Mouse (Mus musculus) limb, embryonic 13.5 days (tissue): ENCODE measurements around the gene Rps21. TPM values are rescaled to one million over a fixed set of nuclear protein-coding genes. Genes with fewer than 3 reads are reported as not detected.

ENCODE experiments used
- ATAC-seq: fragments of 200-750 bp; cut with Nextera tagmentation; 2 replicates; pipeline ENCODE4 v1.8.0; 2017; ENCODE audit warnings: low read depth, moderate number of reproducible peaks, moderate TSS enrichment; ENCODE audit not compliant: low FRiP score
- H3K27ac ChIP-seq: fragments of 300-500 bp; sonication (generic); 2 replicates; pipeline ENCODE4 v1.5.1; 2015; ENCODE audit warnings: inconsistent platforms, mild to moderate bottlenecking, moderate library complexity
- H3K27me3 ChIP-seq: fragments of 300-500 bp; sonication (generic); 2 replicates; pipeline ENCODE4 v1.6.1; 2015; ENCODE audit warnings: mild to moderate bottlenecking, inconsistent platforms
- H3K36me3 ChIP-seq: fragments of 300-500 bp; sonication (generic); 2 replicates; pipeline ENCODE4 v1.6.1; 2015; ENCODE audit warnings: inconsistent platforms, mild to moderate bottlenecking, moderate library complexity
- H3K4me1 ChIP-seq: fragments of 300-500 bp; sonication (generic); 2 replicates; pipeline ENCODE4 v1.6.1; 2015; ENCODE audit warnings: inconsistent platforms
- H3K4me2 ChIP-seq: fragments of 300-500 bp; sonication (generic); replicated peaks from 2 replicates; pipeline ENCODE4 v1.6.1; 2015; ENCODE audit warnings: inconsistent platforms, mild to moderate bottlenecking, moderate library complexity
- H3K4me3 ChIP-seq: fragments of 300-500 bp; sonication (generic); 2 replicates; pipeline ENCODE4 v1.5.1; 2015; ENCODE audit warnings: moderate library complexity, mild to moderate bottlenecking, inconsistent platforms
- H3K9ac ChIP-seq: fragments of 300-500 bp; sonication (generic); 2 replicates; pipeline ENCODE4 v1.6.1; 2015; ENCODE audit warnings: mild to moderate bottlenecking, inconsistent platforms
- H3K9me3 ChIP-seq: fragments of 300-500 bp; sonication (generic); 2 replicates; pipeline ENCODE4 v1.6.1; 2016; ENCODE audit warnings: inconsistent platforms
- WGBS: fragments of 180-500 bp; shearing (Covaris S2); methylation state at CpG from one replicate; pipeline ENCODE4 v1.1.7; 2015; 5-methylcytosine and 5-hydroxymethylcytosine counted together
- polyA plus RNA-seq: library from polyadenylated mRNA; unstranded; fragments of >200 nt; fragmentation: Nextera tagmentation; extraction: Ambion mirVana; gene quantifications from 2 replicates; pipeline ENCODE4 v1.2.1, GENCODE M21; 2015

Rps21 gene
- polyA plus RNA-seq, 1 experiment from 2014 or later = 572 TPM

- Histone ChIP-seq H3K9ac (peak overlapping the region; percentile 13; the same call in 1 of the 2 replicates), H3K4me1 (peaks cover 38% of the 10 kb centered on the region), H3K4me2 (0 out of 2 replicates have a peak overlapping the region, but pooled peaks have one; percentile 5), H3K4me3 (no peak overlapping the region), H3K27me3 (peaks cover 27% of the 10 kb centered on the region), H3K27ac (no peak overlapping the region), H3K36me3 (no peaks in the 10 kb centered on the region), H3K9me3 (no peaks in the 10 kb centered on the region)
- ATAC-seq = no peak
- WGBS = 70% methylated on average over 9 of the region's 9 CpGs
Observed at GRCm38 (mm10) chr2:180220165-180220564, 37.0 kb upstream of the Rps21 start.

- peaks cover 36% of the 10 kb centered on the region for H3K27me3 ChIP-seq
- no peak overlapping the region for H3K27ac ChIP-seq
- H3K9me3 ChIP-seq = no peaks in the 10 kb centered on the region
- no peaks in the 10 kb centered on the region for H3K36me3 ChIP-seq
- H3K4me3 ChIP-seq = no peak overlapping the region
- no peak for ATAC-seq
- H3K9ac ChIP-seq = no peak overlapping the region
- H3K4me1 ChIP-seq = peaks cover 39% of the 10 kb centered on the region
- H3K4me2 ChIP-seq = no peak overlapping the region
- 94% methylated on average over 9 of the region's 9 CpGs for WGBS
Observed at GRCm38 (mm10) chr2:180221051-180221450, 36.1 kb upstream of the Rps21 start.

DNA sequence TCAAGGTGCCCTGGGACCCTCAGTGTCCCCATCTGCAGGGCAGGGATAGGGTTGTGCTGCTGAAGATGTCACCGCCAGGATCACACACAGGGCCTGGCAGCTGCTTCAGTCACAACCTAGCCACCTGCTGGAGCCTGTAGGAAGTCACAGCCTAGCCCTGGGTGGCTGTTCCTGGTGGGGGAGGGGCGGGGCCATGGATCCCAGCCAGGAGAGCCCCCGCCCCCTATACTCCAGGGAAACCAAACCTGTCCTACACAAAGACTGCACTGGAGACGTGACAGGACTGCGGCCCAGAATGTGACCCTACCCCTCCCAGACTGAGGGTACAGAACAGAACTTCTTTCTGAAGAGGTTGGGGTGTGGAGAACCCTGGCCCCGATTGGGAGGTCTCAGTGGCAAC is 34.9 kb upstream of the Rps21 start:
- H3K4me3 ChIP-seq = no peak overlapping the region
- H3K9ac ChIP-seq = no peak overlapping the region
- no peak for ATAC-seq
- H3K27ac ChIP-seq = no peak overlapping the region
- WGBS = 12% methylated on average over 6 of the region's 6 CpGs
- no peaks in the 10 kb centered on the region for H3K36me3 ChIP-seq
- H3K27me3 ChIP-seq = peaks cover 47% of the 10 kb centered on the region
- no peaks in the 10 kb centered on the region for H3K9me3 ChIP-seq
- H3K4me1 ChIP-seq = peaks cover 50% of the 10 kb centered on the region
- H3K4me2 ChIP-seq = peak overlapping the region; percentile 98

GRCm38 (mm10) chr2:180224647-180225043 is 32.5 kb upstream of the Rps21 start:
- ATAC-seq = no peak
- Histone ChIP-seq H3K4me3 (peak overlapping the region; percentile 67), H3K27ac (no peak overlapping the region), H3K4me2 (peak overlapping the region; percentile 98), H3K27me3 (peaks cover 51% of the 10 kb centered on the region), H3K9me3 (no peaks in the 10 kb centered on the region), H3K36me3 (no peaks in the 10 kb centered on the region), H3K9ac (peak overlapping the region; percentile 67), H3K4me1 (peaks cover 64% of the 10 kb centered on the region)
- WGBS = 1% methylated on average over 10 of the region's 13 CpGs

GRCm38 (mm10) chr2:180225044-180225761 is 32.0 kb upstream of the Rps21 start:
- H3K27me3 ChIP-seq = peaks cover 51% of the 10 kb centered on the region
- no peaks in the 10 kb centered on the region for H3K9me3 ChIP-seq
- H3K4me2 ChIP-seq = peak overlapping the region; percentile 98
- no peaks in the 10 kb centered on the region for H3K36me3 ChIP-seq
- H3K27ac ChIP-seq = no peak overlapping the region; the same call in 1 of the 2 replicates
- H3K4me1 ChIP-seq = peaks cover 60% of the 10 kb centered on the region
- peak overlapping the region; percentile 67 for H3K9ac ChIP-seq
- peak overlapping the region; percentile 67 for H3K4me3 ChIP-seq
- under 1% methylated on average over 51 of the region's 55 CpGs for WGBS
- no peak; the same call in 1 of the 2 replicates for ATAC-seq

DNA sequence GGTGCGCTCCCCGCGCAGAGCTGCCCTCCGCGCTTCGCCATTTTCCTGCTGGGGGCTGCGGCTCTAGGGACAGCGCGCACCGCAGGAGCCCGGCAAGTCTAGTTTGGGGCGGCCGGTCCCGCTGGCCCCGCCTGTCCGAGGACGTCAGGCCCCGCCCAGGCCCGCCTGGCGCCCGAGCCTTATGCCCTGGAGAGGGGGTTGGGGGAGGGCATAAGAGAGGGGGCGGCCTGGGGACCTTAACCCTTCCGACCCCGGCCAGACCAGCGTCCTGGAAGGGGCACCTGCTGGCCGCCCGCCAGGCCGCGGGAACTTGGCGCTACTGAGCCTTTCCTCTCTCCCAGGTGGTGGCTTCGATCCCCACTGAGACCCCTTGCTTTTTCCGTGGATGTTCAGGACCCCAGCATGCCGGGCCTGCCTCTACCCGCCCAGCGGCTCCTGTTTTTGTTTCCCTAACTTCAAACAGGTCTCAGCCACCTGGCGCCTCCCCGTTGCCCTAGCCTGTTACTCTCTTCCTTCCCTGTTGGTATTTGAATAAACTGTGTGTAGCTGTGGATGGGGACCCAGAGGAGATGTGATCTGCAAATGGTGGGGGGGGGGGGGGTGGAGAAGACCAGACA is 31.3 kb upstream of the Rps21 start, which contains the start of gene Lama5:
Gene Lama5 (minus strand): TSS at position 98 of the 617 bp plus-strand sequence.
- Histone ChIP-seq H3K9ac (peak within 1 kb of the TSS; percentile 67), H3K4me3 (peak within 1 kb of the TSS; percentile 67), H3K36me3 (no peaks in the 10 kb centered on the region), H3K4me2 (peak within 1 kb of the TSS; percentile 98), H3K27ac (no peak within 1 kb of the TSS; the same call in 1 of the 2 replicates), H3K4me1 (peaks cover 58% of the 10 kb centered on the region), H3K27me3 (peaks cover 51% of the 10 kb centered on the region), H3K9me3 (no peaks in the 10 kb centered on the region)
- WGBS = under 1% methylated on average over 35 of the region's 37 CpGs
- peak; percentile 49 for ATAC-seq

- peaks cover 51% of the 10 kb centered on the region for H3K4me1 ChIP-seq
- H3K4me3 ChIP-seq = peak overlapping the region; percentile 18
- no peaks in the 10 kb centered on the region for H3K36me3 ChIP-seq
- peak overlapping the region; percentile 55 for H3K4me2 ChIP-seq
- H3K9me3 ChIP-seq = no peaks in the 10 kb centered on the region
- no peak overlapping the region for H3K9ac ChIP-seq
- 1% methylated on average over 21 of the region's 21 CpGs for WGBS
- peaks cover 51% of the 10 kb centered on the region for H3K27me3 ChIP-seq
- ATAC-seq = peak; percentile 66
- 0 out of 2 replicates have a peak overlapping the region, but pooled peaks have one; percentile 15 for H3K27ac ChIP-seq
Observed at GRCm38 (mm10) chr2:180227262-180228059, 29.7 kb upstream of the Rps21 start.

DNA sequence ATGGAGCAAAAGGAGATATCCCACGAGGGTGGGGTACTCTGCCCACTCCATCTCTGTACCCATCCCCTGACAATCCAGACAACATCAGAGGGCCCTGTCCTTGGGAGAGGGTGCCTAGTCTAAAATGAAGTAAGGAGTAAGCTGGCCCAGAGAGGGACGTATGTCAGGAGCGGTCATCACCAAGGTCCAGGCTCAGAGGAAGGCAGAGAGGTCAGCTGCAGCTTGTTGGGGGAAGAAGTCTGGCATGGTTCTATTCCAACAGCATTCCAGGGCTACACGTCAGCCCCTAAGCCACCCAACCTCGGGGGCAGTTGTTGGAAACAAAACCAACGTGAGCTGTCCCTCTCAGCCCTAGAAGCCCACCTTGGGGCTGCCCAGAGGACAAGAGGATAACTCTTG is 29.1 kb upstream of the Rps21 start:
- H3K9ac ChIP-seq = no peak overlapping the region
- H3K4me2 ChIP-seq = peak overlapping the region; percentile 55
- H3K9me3 ChIP-seq = no peaks in the 10 kb centered on the region
- peaks cover 45% of the 10 kb centered on the region for H3K4me1 ChIP-seq
- WGBS = 43% methylated on average over 6 of the region's 6 CpGs
- no peak overlapping the region for H3K27ac ChIP-seq
- H3K27me3 ChIP-seq = peaks cover 45% of the 10 kb centered on the region
- H3K36me3 ChIP-seq = no peaks in the 10 kb centered on the region
- no peak overlapping the region for H3K4me3 ChIP-seq
- ATAC-seq = no peak

GRCm38 (mm10) chr2:180228592-180228991 is 28.6 kb upstream of the Rps21 start:
- no peaks in the 10 kb centered on the region for H3K9me3 ChIP-seq
- 61% methylated on average over 7 of the region's 7 CpGs for WGBS
- H3K4me2 ChIP-seq = no peak overlapping the region
- H3K4me1 ChIP-seq = peaks cover 44% of the 10 kb centered on the region
- H3K9ac ChIP-seq = no peak overlapping the region; the same call in 1 of the 2 replicates
- peaks cover 40% of the 10 kb centered on the region for H3K27me3 ChIP-seq
- ATAC-seq = no peak
- H3K36me3 ChIP-seq = no peaks in the 10 kb centered on the region
- no peak overlapping the region for H3K4me3 ChIP-seq
- H3K27ac ChIP-seq = no peak overlapping the region; the same call in 1 of the 2 replicates

DNA sequence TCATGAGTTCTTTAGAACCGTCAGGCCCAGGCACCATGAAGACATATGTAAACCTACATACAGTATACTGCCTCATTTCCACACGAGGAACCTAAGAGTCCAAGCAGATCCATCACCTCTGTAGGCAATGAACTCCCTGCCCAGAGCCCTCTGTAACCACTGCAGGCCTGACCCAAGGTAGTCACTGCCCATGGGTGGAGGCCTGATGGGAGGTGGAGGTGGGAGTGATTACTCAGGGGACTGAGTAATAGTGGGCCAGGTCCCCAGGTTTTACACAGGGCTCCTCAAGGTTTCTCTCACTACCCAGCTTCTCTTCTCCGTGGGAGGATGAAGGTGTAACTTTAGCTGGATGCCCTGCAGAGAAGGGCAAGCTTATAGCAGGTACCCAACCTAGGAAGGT is 28.0 kb upstream of the Rps21 start:
- Histone ChIP-seq H3K4me1 (peaks cover 45% of the 10 kb centered on the region), H3K36me3 (no peaks in the 10 kb centered on the region), H3K27me3 (peaks cover 34% of the 10 kb centered on the region), H3K9me3 (no peaks in the 10 kb centered on the region), H3K9ac (no peak overlapping the region), H3K4me3 (no peak overlapping the region), H3K27ac (no peak overlapping the region), H3K4me2 (no peak overlapping the region)
- WGBS = 71% methylated on average over 3 of the region's 3 CpGs
- no peak for ATAC-seq

DNA sequence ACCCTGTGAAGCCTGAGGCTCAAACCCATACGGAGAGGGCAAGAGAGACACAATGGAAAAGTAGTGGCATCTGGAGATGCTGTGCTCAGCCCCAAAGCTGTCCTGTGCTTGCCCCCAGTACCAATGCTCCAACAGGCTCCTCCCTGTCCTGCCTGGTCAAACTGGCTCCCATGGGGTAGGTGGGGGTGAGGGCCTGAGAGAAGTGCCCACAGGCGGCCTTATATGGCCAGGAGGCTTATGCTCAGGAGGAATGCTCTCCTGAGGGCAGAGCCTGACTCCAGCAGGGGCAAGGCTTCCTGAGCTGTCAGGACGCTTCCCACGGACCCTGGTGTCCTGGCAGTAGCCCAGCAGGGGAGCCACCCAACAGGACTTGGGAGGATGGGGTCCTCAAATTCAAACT is 26.7 kb upstream of the Rps21 start:
- H3K4me3 ChIP-seq = no peak overlapping the region
- H3K36me3 ChIP-seq = no peaks in the 10 kb centered on the region
- H3K27me3 ChIP-seq = peaks cover 21% of the 10 kb centered on the region
- ATAC-seq = no peak
- H3K27ac ChIP-seq = no peak overlapping the region
- H3K4me1 ChIP-seq = peaks cover 45% of the 10 kb centered on the region
- H3K9me3 ChIP-seq = no peaks in the 10 kb centered on the region
- H3K9ac ChIP-seq = no peak overlapping the region
- WGBS = 60% methylated on average over 4 of the region's 4 CpGs
- no peak overlapping the region for H3K4me2 ChIP-seq
